Mouse (Mus musculus) right cerebral cortex, postnatal 25 days (tissue): Measurements from ENCODE around the gene Scn2a.
A peak's percentile ranks its signal among the peaks of the same experiment; 100 is the strongest.
"Not testable (repeated sequence)": the region's sequence is repeated elsewhere in the genome, so short reads cannot be mapped to it uniquely, and the experiment has no call there.

Experiments
- DNase-seq: peaks from one replicate; pipeline ENCODE4 v3.0.0; 2022

Gene Scn2a

DNA sequence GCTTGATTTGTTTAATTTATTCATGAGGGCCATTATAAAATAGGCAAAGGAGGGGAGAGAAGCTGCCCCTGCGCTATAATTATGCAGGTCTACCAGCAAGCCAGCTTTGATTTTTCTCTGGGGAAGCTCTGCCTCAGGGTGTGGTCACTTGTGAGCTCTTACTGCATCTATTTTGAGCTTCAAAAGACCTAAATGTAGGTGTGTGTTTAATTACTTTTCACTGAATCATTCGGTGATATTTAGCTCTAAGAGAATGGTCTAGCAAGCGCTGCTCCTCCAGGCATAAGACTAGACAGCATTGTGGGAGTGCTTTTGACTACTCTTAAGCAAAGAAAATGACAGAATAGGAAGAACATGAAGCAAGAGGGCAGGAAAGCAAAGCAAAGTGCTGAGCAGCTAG, 80.6 kb downstream of the Scn2a start:
- no peak for DNase-seq

DNA sequence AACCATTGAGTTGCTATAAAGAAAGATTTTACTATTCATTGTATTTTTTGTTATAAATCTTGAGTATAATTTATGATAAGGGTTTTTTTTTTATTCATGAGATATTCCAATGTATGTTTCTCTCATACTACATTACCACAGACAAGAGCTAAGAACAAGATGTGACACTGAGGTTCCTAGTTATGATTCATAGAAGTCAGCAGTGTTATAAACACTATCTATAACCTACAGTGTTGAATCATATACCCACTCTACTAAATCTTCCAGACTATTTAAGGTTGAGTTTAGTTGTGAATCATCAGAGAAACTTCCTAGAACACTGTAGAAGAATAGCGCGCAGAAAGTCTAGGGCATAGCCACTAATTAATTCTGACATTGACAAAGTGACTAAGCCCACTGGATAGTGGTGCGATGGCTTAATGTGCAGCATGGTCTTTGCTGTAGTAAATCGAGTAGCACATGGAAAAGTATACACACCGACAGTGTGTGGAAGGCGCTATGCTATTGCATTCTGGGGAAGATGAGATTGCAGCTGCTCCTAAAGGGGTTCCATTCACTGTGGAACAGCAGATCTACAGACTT, 101.7 kb downstream of the Scn2a start:
- DNase-seq: no peak

DNA sequence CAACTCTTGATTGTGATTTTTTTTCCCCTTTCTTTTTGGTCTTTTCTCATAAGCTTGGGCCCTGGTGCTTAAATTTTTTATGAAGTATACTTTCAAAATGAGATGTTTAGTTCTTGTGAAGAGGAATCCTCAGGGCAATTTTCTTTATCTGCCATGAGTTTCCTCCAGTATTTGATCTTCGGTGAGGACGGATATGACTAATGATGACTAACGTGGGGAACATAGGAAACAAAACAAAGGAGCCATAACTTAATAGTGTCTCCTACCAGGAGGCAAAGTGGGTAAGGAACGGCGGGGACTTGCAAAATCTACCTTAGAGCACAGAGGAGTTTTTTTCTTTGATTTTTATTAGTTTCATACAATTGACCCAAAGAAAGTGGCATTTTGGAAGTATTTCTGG, 124.8 kb downstream of the Scn2a start:
- no peak for DNase-seq

DNA sequence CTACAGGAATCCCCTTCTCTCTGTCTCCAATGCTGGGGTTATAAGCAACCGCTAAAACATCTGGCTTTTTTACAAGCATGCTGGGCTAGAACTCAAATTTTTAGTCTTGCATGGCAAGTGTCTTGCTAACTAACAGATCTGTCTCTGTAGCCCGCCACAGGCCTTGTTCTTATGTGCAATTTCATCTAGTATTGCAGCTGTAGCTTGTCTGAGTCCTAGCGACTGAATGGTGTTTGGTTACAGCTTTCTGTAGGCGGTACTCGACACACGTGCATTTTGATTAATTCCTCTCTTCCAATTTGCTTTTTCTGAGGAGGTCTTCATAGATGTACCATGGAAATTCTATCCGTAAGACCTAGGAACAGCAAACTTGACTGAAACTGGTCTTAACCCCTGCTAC, 161.9 kb downstream of the Scn2a start:
- no peak for DNase-seq

DNA sequence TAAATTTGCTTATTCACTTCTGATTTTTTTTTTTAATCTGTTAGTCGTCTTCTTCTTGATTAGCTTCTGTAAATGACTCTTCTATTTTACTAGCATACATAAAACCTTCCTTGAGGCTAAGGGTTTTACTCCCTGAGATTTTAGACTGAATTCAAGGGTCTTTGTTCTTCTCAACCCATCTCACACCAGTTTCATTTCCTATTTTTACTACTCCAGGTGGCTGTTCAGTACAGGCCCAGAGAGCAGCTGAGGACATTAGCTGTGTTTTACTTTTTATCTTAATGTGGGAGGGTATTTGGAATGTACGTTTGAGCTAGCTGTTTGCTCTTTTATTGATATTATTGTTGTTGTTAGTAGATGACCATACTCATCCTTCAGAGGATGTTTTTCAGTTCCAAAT, 162.8 kb downstream of the Scn2a start:
- no peak for DNase-seq

DNA sequence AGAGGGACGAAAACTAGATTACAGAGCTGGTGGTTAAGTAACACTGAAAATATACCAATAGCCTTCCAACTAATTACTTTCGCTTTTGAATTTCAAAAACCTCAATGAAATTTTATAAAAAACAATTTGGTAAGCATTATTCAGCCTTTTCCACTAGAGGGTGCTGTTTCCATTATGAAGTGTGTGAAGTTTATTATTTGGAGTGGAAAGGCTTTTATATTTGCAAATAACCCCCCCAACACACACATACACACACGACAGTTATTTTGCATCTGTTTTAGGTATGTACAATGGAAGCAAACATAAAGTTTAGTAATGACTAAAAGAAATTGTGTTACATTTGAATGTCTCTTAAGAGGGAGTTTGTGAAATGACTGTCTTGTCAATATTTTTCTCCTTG, 171.9 kb downstream of the Scn2a start:
- DNase-seq: no peak

DNA sequence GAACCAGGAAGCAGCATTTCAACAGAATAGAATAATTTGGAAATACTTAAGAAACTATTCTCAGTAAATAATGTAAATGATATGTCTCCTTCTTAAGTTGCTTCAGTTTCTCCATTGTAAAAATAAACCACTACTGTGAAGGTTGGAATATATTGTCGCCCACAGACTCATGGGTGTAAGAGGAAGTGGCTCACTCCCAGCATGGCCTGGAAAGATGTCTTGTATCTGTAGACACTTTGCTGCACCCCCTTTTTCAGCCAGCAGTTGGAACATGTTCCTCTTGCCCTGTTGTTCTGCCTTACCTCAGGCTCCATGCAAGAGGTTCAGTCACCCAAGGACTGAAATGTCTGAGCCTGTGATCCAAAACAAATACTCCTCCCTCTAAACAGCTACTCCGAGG, 173.0 kb downstream of the Scn2a start:
- peak; percentile 5 for DNase-seq

DNA sequence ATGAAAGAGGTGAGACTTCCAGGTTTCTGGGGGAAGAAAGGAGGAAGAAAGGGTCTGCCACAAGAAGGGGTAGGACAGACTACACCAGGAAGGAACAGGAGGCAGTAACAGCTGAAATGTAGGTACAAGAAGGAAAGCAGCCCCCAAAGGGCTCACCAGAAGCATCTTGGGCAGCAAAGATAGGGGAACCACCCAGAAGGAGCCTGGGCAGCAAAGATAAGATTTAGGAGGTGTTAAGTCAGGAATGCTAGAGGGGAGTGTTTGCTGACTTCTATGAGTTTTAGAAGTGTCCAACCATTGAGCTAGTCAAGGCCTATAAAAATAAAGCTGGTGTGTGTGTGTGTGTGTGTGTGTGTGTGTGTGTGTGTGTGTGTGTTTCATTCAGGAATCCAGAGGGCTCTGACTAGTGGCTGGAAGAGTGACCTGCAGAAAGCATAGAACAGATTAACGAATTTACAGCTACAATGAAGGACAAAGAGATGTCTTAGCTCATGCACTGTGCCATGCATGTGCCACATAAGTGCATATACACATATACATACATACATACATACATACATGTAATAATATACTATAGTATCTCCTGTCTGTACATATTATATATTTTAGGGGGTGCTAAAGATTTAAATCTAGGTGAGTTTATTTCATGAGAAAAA, 180.6 kb downstream of the Scn2a start:
- no peak for DNase-seq

DNA sequence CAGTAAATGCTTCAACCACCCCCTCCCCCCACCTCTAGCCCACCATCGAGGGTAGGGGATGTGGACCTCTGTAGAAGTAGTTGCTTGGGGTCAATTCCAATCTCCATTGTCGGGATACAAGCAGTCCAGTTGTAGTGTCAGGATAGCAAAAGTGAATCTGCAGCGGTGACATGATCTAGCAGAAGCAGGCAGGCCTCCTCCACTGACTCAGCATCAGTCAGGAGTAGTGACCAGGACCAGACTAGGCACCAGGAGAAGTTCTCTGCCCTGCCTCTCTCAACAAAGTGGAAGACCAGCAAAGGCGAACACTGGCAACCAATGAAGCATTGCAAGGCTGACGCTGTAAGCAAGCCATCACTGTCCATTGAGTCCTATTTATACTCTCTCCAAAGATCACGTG, 186.0 kb downstream of the Scn2a start:
- DNase-seq: no peak

DNA sequence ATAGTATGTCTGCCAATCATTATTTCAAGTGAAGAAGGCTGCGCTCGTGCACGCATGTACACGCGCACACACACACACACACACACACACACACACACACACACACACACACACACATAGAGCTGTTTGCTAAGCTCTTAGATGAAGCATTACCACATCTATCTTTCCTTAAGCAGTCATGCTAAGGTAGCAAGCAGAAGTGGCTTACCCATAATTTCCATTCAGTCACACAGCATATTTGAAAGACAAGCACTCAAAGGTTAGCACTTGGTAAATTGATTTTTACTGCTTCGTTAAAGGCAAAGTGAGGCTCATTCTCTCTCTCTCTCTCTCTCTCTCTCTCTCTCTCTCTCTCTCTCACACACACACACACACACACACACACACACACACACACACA, 190.6 kb downstream of the Scn2a start:
- not testable (repeated sequence) for DNase-seq
